Mouse (Mus musculus) cerebellum, adult 2 months (tissue): ENCODE results near the gene Zmym1.

Source experiments
- CTCF ChIP-seq: fragments of 200-500 bp; IDR thresholded peaks from 2 replicates; pipeline ENCODE4 v1.5.1; 2011; ENCODE audit warnings: low read depth, mild to moderate bottlenecking, control low read depth, low read length, moderate library complexity, borderline replicate concordance; ENCODE audit not compliant: insufficient read depth
- POLR2A ChIP-seq: fragments of 200-500 bp; IDR thresholded peaks from 2 replicates; pipeline ENCODE4 v1.6.1; 2011; ENCODE audit warnings: low read length, control low read depth, borderline replicate concordance; ENCODE audit not compliant: insufficient read depth

DNA sequence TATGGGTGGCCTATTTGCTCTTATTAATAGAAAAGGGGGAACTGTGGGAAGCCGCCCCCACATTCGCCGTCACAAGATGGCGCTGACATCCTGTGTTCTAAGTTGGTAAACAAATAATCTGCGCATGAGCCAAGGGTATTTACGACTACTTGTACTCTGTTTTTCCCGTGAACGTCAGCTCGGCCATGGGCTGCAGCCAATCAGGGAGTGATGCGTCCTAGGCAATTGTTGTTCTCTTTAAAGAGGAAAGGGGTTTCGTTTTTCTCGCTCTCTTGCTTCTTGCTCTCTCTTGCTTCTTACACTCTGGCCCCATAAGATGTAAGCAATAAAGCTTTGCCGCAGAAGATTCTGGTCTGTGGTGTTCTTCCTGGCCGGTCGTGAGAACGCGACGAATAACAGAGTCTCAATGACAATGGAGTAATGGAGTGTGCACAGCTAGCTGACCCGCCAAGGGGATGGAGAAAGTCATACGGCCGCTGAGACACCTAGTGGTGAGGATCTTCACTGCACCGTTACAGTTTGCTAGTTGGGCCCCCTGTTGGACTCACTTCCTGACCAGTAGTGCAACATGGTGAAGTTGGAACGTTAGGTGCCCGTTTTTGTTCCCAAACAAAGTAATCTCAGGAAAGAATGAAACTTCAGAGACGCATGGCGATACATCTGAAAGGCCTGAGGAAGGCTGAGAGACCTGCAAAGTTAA, 45.5 kb downstream of the Zmym1 start:
- TF ChIP-seq CTCF: peak; percentile 87
- TF ChIP-seq POLR2A: 0 out of 2 replicates have a peak, but pooled peaks have one; percentile 32
